Mouse (Mus musculus): ENCODE results near the gene Arnt.

- TF ChIP-seq POLR2A (IDR thresholded peaks at IDR 0.05; ENCODE audit: borderline replicate concordance, low read depth, low read length) (no peak), CTCF (IDR thresholded peaks at IDR 0.05; ENCODE audit: low read depth, low read length) (no peak)
Observed at GRCm38 (mm10) chr3:95526111-95526510, 91.9 kb downstream of the Arnt start.

All from bone marrow macrophage, adult 2 months (primary cell).